Mouse (Mus musculus) left cerebral cortex, adult 18-20 months (tissue): Measurements from ENCODE around the gene Cd63. TPM values are rescaled to one million over a fixed set of nuclear protein-coding genes. Genes with fewer than 3 reads are reported as not detected.

Experiments used
- DNase-seq, 2 experiments: peaks; one replicate each; pipeline ENCODE4 v3.0.0; 2021 to 2022; ENCODE audit warnings: low spot score in 2 of 2, mixed read lengths in 1 of 2
- total RNA-seq, 2 experiments: library from RNA; stranded (reverse); gene quantifications; 2 replicates each; pipeline ENCODE4 v1.2.3; 2021

Gene Cd63
- total RNA-seq, 2 experiments from 2014 or later: 69.1 to 71.4 TPM

GRCm38 (mm10) chr10:128923935-128924334, 23.1 kb downstream of the Cd63 start, which contains the start of gene Bloc1s1:
TSS of gene Bloc1s1 (minus strand) at chr10:128924035.
- no peak for DNase-seq

GRCm38 (mm10) chr10:128928356-128928755, 27.6 kb downstream of the Cd63 start:
- no peak for DNase-seq

- DNase-seq: no peak
These were observed 29.0 kb downstream of the Cd63 start for GRCm38 (mm10) chr10:128929638-128930378.

- no peak for DNase-seq
These were observed 30.7 kb downstream of the Cd63 start for GRCm38 (mm10) chr10:128931441-128931840.

GRCm38 (mm10) chr10:128933574-128933973, 32.8 kb downstream of the Cd63 start, which contains the start of gene Itga7:
TSS of gene Itga7 (plus strand) at chr10:128933818.
- DNase-seq: no peak

GRCm38 (mm10) chr10:128933976-128934721, 33.4 kb downstream of the Cd63 start:
- DNase-seq: no peak

- DNase-seq: no peak
These were observed 34.4 kb downstream of the Cd63 start for GRCm38 (mm10) chr10:128934997-128935787.

- no peak for DNase-seq
These were observed 35.1 kb downstream of the Cd63 start for GRCm38 (mm10) chr10:128935826-128936440.

- DNase-seq: no peak
These were observed 37.1 kb downstream of the Cd63 start for GRCm38 (mm10) chr10:128937756-128938390.

GRCm38 (mm10) chr10:128938457-128938856, 37.7 kb downstream of the Cd63 start:
- no peak for DNase-seq

GRCm38 (mm10) chr10:128938974-128939373, 38.2 kb downstream of the Cd63 start:
- DNase-seq: no peak

- DNase-seq: no peak
These were observed 39.8 kb downstream of the Cd63 start for GRCm38 (mm10) chr10:128940475-128941061.

GRCm38 (mm10) chr10:128945675-128946074, 44.9 kb downstream of the Cd63 start:
- DNase-seq: no peak

- no peak for DNase-seq
These were observed 46.7 kb downstream of the Cd63 start for GRCm38 (mm10) chr10:128947496-128947895.

- DNase-seq: no peak
These were observed 49.6 kb downstream of the Cd63 start for GRCm38 (mm10) chr10:128950208-128950887.

- DNase-seq: no peak
These were observed 57.6 kb downstream of the Cd63 start for GRCm38 (mm10) chr10:128958340-128958739.

GRCm38 (mm10) chr10:128960142-128960541, 59.4 kb downstream of the Cd63 start:
- no peak for DNase-seq

GRCm38 (mm10) chr10:128960590-128961584, 60.1 kb downstream of the Cd63 start, which contains the start of gene Mettl7b:
TSS of gene Mettl7b (minus strand) at chr10:128960988.
- no peak for DNase-seq
